Mouse (Mus musculus) midbrain, embryonic 12.5 days (tissue): ENCODE measurements at regions not wholly inside any gene's neighbourhood (a gene's known extent, or its start where the extent isn't known, plus 50 kb on each side); places are given as distances from the start of the nearest gene placed in this dataset.

ENCODE experiments used
- ATAC-seq: fragments of 200-750 bp; cut with Nextera tagmentation; 2 replicates; pipeline ENCODE4 v1.8.0; 2017; ENCODE audit warnings: low read depth, moderate TSS enrichment, moderate library complexity; ENCODE audit not compliant: low FRiP score
- H3K27ac ChIP-seq: fragments of 300-500 bp; sonication (generic); replicated peaks from 2 replicates; pipeline ENCODE4 v1.5.1; 2016; ENCODE audit warnings: mild to moderate bottlenecking
- H3K27me3 ChIP-seq: fragments of 300-500 bp; sonication (generic); 2 replicates; pipeline ENCODE4 v1.6.1; 2016; ENCODE audit warnings: mild to moderate bottlenecking
- H3K36me3 ChIP-seq: fragments of 300-500 bp; sonication (generic); 2 replicates; pipeline ENCODE4 v1.6.1; 2016
- H3K4me1 ChIP-seq: fragments of 300-500 bp; sonication (generic); 2 replicates; pipeline ENCODE4 v1.6.1; 2016
- H3K4me2 ChIP-seq: fragments of 300-500 bp; sonication (generic); replicated peaks from 2 replicates; pipeline ENCODE4 v1.6.1; 2016; ENCODE audit warnings: mild to moderate bottlenecking, moderate library complexity
- H3K4me3 ChIP-seq: fragments of 300-500 bp; sonication (generic); 2 replicates; pipeline ENCODE4 v1.5.1; 2016; ENCODE audit warnings: mild to moderate bottlenecking
- H3K9ac ChIP-seq: fragments of 300-500 bp; sonication (generic); replicated peaks from 2 replicates; pipeline ENCODE4 v1.6.1; 2016; ENCODE audit warnings: mild to moderate bottlenecking, moderate library complexity
- H3K9me3 ChIP-seq: fragments of 300-500 bp; sonication (generic); 2 replicates; pipeline ENCODE4 v1.6.1; 2016; ENCODE audit warnings: mild to moderate bottlenecking
- WGBS: fragments of 180-500 bp; shearing (Covaris S2); methylation state at CpG from one replicate; pipeline ENCODE4 v1.1.7; 2016; 5-methylcytosine and 5-hydroxymethylcytosine counted together

- no peak for ATAC-seq
- peaks cover 5% of the 10 kb centered on the region; the same call in 1 of the 2 replicates for H3K27me3 ChIP-seq
- no peaks in the 10 kb centered on the region for H3K36me3 ChIP-seq
- H3K4me2 ChIP-seq, result no peak overlapping the region
- H3K9ac ChIP-seq, result no peak overlapping the region
- no peaks in the 10 kb centered on the region for H3K4me1 ChIP-seq
- no peak overlapping the region for H3K27ac ChIP-seq
- no peaks in the 10 kb centered on the region for H3K9me3 ChIP-seq
- 72% methylated on average over 7 of the region's 7 CpGs for WGBS
- H3K4me3 ChIP-seq, result no peak overlapping the region
These were observed 152.3 kb upstream of the Dio3 start for GRCm38 (mm10) chr12:110126525-110126924.

- no peak overlapping the region for H3K4me3 ChIP-seq
- WGBS, result 67% methylated on average over 5 of the region's 5 CpGs
These were observed 133.5 kb upstream of the Dio3 start for GRCm38 (mm10) chr12:110145379-110145778.

GRCm38 (mm10) chr12:110154225-110154962 lies 124.5 kb upstream of the Dio3 start:
- 85% methylated on average over 8 of the region's 8 CpGs for WGBS
- Histone ChIP-seq H3K36me3 (no peaks in the 10 kb centered on the region), H3K4me3 (no peak overlapping the region), H3K27me3 (no peaks in the 10 kb centered on the region), H3K4me2 (no peak overlapping the region), H3K4me1 (no peaks in the 10 kb centered on the region), H3K27ac (no peak overlapping the region), H3K9me3 (peaks cover 4% of the 10 kb centered on the region; the same call in 1 of the 2 replicates), H3K9ac (no peak overlapping the region)
- ATAC-seq, result no peak

More at GRCm38 (mm10) chr12:110145379-110145778, 133.5 kb upstream of the Dio3 start:
- Histone ChIP-seq H3K4me2 (no peak overlapping the region), H3K27me3 (no peaks in the 10 kb centered on the region), H3K9ac (no peak overlapping the region), H3K27ac (no peak overlapping the region), H3K9me3 (peaks cover 4% of the 10 kb centered on the region; the same call in 1 of the 2 replicates), H3K36me3 (no peaks in the 10 kb centered on the region), H3K4me1 (no peaks in the 10 kb centered on the region)
- ATAC-seq, result no peak

GRCm38 (mm10) chr12:110154963-110155325 lies 123.9 kb upstream of the Dio3 start:
- ATAC-seq, result no peak
- Histone ChIP-seq H3K4me3 (no peak overlapping the region), H3K9me3 (no peaks in the 10 kb centered on the region), H3K27ac (no peak overlapping the region), H3K9ac (no peak overlapping the region), H3K36me3 (no peaks in the 10 kb centered on the region), H3K4me1 (no peaks in the 10 kb centered on the region), H3K4me2 (no peak overlapping the region), H3K27me3 (no peaks in the 10 kb centered on the region)
- 82% methylated on average over 4 of the region's 4 CpGs for WGBS

- H3K36me3 ChIP-seq, result no peaks in the 10 kb centered on the region
- no peak overlapping the region for H3K27ac ChIP-seq
- no peak overlapping the region for H3K4me3 ChIP-seq
- H3K27me3 ChIP-seq, result no peaks in the 10 kb centered on the region
- WGBS, result 52% methylated on average over 8 of the region's 8 CpGs
- ATAC-seq, result no peak
- no peak overlapping the region for H3K9ac ChIP-seq
- H3K4me1 ChIP-seq, result no peaks in the 10 kb centered on the region
- H3K9me3 ChIP-seq, result no peaks in the 10 kb centered on the region
- no peak overlapping the region for H3K4me2 ChIP-seq
These were observed 122.4 kb upstream of the Dio3 start for GRCm38 (mm10) chr12:110156441-110156840.

- no peak for ATAC-seq
- H3K36me3 ChIP-seq, result no peaks in the 10 kb centered on the region
- H3K4me2 ChIP-seq, result no peak overlapping the region
- no peaks in the 10 kb centered on the region for H3K27me3 ChIP-seq
- no peak overlapping the region for H3K9ac ChIP-seq
- no peaks in the 10 kb centered on the region for H3K9me3 ChIP-seq
- 80% methylated on average over 16 of the region's 16 CpGs for WGBS
- H3K4me1 ChIP-seq, result no peaks in the 10 kb centered on the region
- H3K4me3 ChIP-seq, result no peak overlapping the region
- no peak overlapping the region for H3K27ac ChIP-seq
These were observed 120.7 kb upstream of the Dio3 start for GRCm38 (mm10) chr12:110157998-110158747.

- H3K4me2 ChIP-seq, result no peak overlapping the region
- no peak overlapping the region for H3K4me3 ChIP-seq
- H3K9me3 ChIP-seq, result no peaks in the 10 kb centered on the region
- no peaks in the 10 kb centered on the region for H3K36me3 ChIP-seq
- WGBS, result 92% methylated on average over 4 of the region's 4 CpGs
- no peaks in the 10 kb centered on the region for H3K4me1 ChIP-seq
- no peak overlapping the region for H3K27ac ChIP-seq
- no peak overlapping the region for H3K9ac ChIP-seq
- no peaks in the 10 kb centered on the region for H3K27me3 ChIP-seq
- no peak for ATAC-seq
These were observed 117.6 kb upstream of the Dio3 start for GRCm38 (mm10) chr12:110161306-110161705.

- WGBS, result 79% methylated on average over 13 of the region's 13 CpGs
- no peaks in the 10 kb centered on the region for H3K4me1 ChIP-seq
- no peak overlapping the region for H3K4me3 ChIP-seq
These were observed 113.4 kb upstream of the Dio3 start for GRCm38 (mm10) chr12:110165462-110165861.

GRCm38 (mm10) chr12:110168407-110168806 lies 110.5 kb upstream of the Dio3 start:
- no peaks in the 10 kb centered on the region for H3K4me1 ChIP-seq
- H3K27ac ChIP-seq, result no peak overlapping the region
- H3K9ac ChIP-seq, result no peak overlapping the region
- H3K36me3 ChIP-seq, result no peaks in the 10 kb centered on the region
- WGBS, result 88% methylated on average over 4 of the region's 4 CpGs
- no peaks in the 10 kb centered on the region for H3K9me3 ChIP-seq
- H3K27me3 ChIP-seq, result no peaks in the 10 kb centered on the region
- no peak overlapping the region for H3K4me3 ChIP-seq
- ATAC-seq, result no peak
- H3K4me2 ChIP-seq, result no peak overlapping the region

More at GRCm38 (mm10) chr12:110165462-110165861, 113.4 kb upstream of the Dio3 start:
- no peak overlapping the region for H3K9ac ChIP-seq
- H3K36me3 ChIP-seq, result no peaks in the 10 kb centered on the region
- no peak overlapping the region for H3K4me2 ChIP-seq
- no peak overlapping the region for H3K27ac ChIP-seq
- no peaks in the 10 kb centered on the region for H3K27me3 ChIP-seq
- H3K9me3 ChIP-seq, result no peaks in the 10 kb centered on the region
- ATAC-seq, result no peak

- Histone ChIP-seq H3K4me2 (no peak overlapping the region), H3K27ac (no peak overlapping the region), H3K9me3 (no peaks in the 10 kb centered on the region), H3K4me3 (no peak overlapping the region), H3K27me3 (no peaks in the 10 kb centered on the region), H3K9ac (no peak overlapping the region), H3K36me3 (no peaks in the 10 kb centered on the region), H3K4me1 (no peaks in the 10 kb centered on the region)
- 90% methylated on average over 1 of the region's 1 CpGs for WGBS
- ATAC-seq, result no peak
These were observed 109.6 kb upstream of the Dio3 start for GRCm38 (mm10) chr12:110169261-110169660.

- Histone ChIP-seq H3K9ac (no peak overlapping the region), H3K4me1 (no peaks in the 10 kb centered on the region), H3K4me2 (no peak overlapping the region), H3K36me3 (no peaks in the 10 kb centered on the region), H3K4me3 (no peak overlapping the region), H3K27me3 (no peaks in the 10 kb centered on the region), H3K27ac (no peak overlapping the region), H3K9me3 (no peaks in the 10 kb centered on the region)
- 89% methylated on average over 8 of the region's 8 CpGs for WGBS
- no peak for ATAC-seq
These were observed 108.4 kb upstream of the Dio3 start for GRCm38 (mm10) chr12:110170496-110170895.

GRCm38 (mm10) chr12:110177826-110178225 lies 101.0 kb upstream of the Dio3 start:
- Histone ChIP-seq H3K36me3 (no peaks in the 10 kb centered on the region), H3K4me1 (peaks cover 3% of the 10 kb centered on the region; the same call in 1 of the 2 replicates), H3K4me3 (no peak overlapping the region), H3K9me3 (no peaks in the 10 kb centered on the region), H3K9ac (no peak overlapping the region), H3K27ac (no peak overlapping the region), H3K27me3 (peaks cover 7% of the 10 kb centered on the region; the same call in 1 of the 2 replicates), H3K4me2 (no peak overlapping the region)
- ATAC-seq, result no peak
- 87% methylated on average over 2 of the region's 2 CpGs for WGBS
